Mouse (Mus musculus) embryonic facial prominence, embryonic 14.5 days (tissue): Measurements from ENCODE around the gene Btg2. TPM values are rescaled to one million over a fixed set of nuclear protein-coding genes. Genes with fewer than 3 reads are reported as not detected.

Experiments
- ATAC-seq: fragments of 200-750 bp; cut with Nextera tagmentation; 2 replicates; pipeline ENCODE4 v1.8.0; 2017; ENCODE audit warnings: low read depth, moderate number of reproducible peaks, moderate TSS enrichment
- DNase-seq: peaks from one replicate; pipeline ENCODE4 v3.0.0-alpha.2; 2015; ENCODE audit warnings: low spot score
- H3K27ac ChIP-seq: fragments of 300-500 bp; sonication (generic); replicated peaks from 2 replicates; pipeline ENCODE4 v1.5.1; 2014; ENCODE audit warnings: low read depth, mild to moderate bottlenecking, low read length, moderate library complexity
- H3K27me3 ChIP-seq: fragments of 300-500 bp; sonication (generic); replicated peaks from 2 replicates; pipeline ENCODE4 v1.6.1; 2014; ENCODE audit warnings: low read length; ENCODE audit not compliant: control insufficient read depth, insufficient read depth
- H3K36me3 ChIP-seq: fragments of 300-500 bp; sonication (generic); 2 replicates; pipeline ENCODE4 v1.6.1; 2014; ENCODE audit warnings: low read length, mixed read lengths; ENCODE audit not compliant: control insufficient read depth, insufficient read depth
- H3K4me1 ChIP-seq: fragments of 300-500 bp; sonication (generic); 2 replicates; pipeline ENCODE4 v1.6.1; 2014; ENCODE audit warnings: antibody characterized with exemption, low read length; ENCODE audit not compliant: control insufficient read depth, insufficient read depth
- H3K4me2 ChIP-seq: fragments of 300-500 bp; sonication (generic); 2 replicates; pipeline ENCODE4 v1.6.1; 2014; ENCODE audit warnings: low read depth, mild to moderate bottlenecking, low read length, moderate library complexity, mixed read lengths
- H3K4me3 ChIP-seq: fragments of 300-500 bp; sonication (generic); 2 replicates; pipeline ENCODE4 v1.5.1; 2014; ENCODE audit warnings: low read depth, mild to moderate bottlenecking, low read length
- H3K9ac ChIP-seq: fragments of 300-500 bp; sonication (generic); 2 replicates; pipeline ENCODE4 v1.6.1; 2014; ENCODE audit warnings: low read depth, mild to moderate bottlenecking, low read length, moderate library complexity, mixed read lengths
- H3K9me3 ChIP-seq: fragments of 300-500 bp; sonication (generic); 2 replicates; pipeline ENCODE4 v1.6.1; 2016; ENCODE audit warnings: low read length; ENCODE audit not compliant: control insufficient read depth
- WGBS: fragments of 180-500 bp; shearing (Covaris S2); extraction: QIAGEN DNeasy Blood & Tissue Kit; methylation state at CpG from one replicate; pipeline ENCODE4 v1.1.7; 2014; 5-methylcytosine and 5-hydroxymethylcytosine counted together
- polyA plus RNA-seq: library from polyadenylated mRNA; unstranded; fragments of >200 nt; fragmentation: Nextera tagmentation; extraction: Ambion mirVana; gene quantifications from 2 replicates; pipeline ENCODE4 v1.2.1, GENCODE M21; 2014

The Btg2 gene
- polyA plus RNA-seq, 1 experiment from 2014 or later: 41.3 TPM

DNA sequence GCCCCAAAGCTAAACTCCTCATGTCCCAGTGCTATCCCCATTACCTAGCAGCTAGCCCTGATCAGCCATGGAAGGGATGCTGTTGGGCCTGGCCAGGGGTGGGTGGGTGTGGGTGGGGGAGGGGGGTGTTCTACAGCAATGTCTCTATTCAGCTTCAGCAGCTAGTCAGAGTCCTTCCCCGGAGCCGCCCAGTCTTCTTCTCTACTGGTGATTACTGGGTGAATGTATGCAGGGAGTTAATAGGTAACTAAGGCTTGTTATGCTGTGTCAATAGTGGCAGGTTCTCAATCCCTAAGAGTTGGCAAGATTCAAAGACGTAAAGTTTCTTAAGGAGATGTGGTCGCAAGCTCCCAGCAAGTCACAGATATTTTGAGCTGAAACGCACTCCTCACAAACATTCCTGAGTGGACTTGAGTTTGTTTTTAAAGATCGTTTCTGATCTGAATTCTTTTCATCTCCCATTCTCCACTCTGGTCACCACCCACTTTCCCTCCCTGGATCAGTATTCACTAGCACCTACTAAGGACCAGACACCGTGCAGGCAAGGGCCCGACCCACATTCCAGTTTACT is 8.7 kb downstream of the Btg2 start:
- no peaks in the 10 kb centered on the region for H3K27me3 ChIP-seq
- no peak overlapping the region for H3K4me2 ChIP-seq
- H3K4me1 ChIP-seq: peaks cover 35% of the 10 kb centered on the region
- no peak overlapping the region for H3K4me3 ChIP-seq
- WGBS: 64% methylated on average over 8 of the region's 8 CpGs
- DNase-seq (no peak), ATAC-seq (no peak)
- H3K36me3 ChIP-seq: no peaks in the 10 kb centered on the region
- H3K9me3 ChIP-seq: no peaks in the 10 kb centered on the region
- no peak overlapping the region for H3K9ac ChIP-seq
- H3K27ac ChIP-seq: peak overlapping the region; percentile 19; the same call in 1 of the 2 replicates

- Histone ChIP-seq H3K9me3 (no peaks in the 10 kb centered on the region), H3K9ac (no peak overlapping the region), H3K4me1 (peaks cover 61% of the 10 kb centered on the region), H3K36me3 (no peaks in the 10 kb centered on the region), H3K4me2 (no peak overlapping the region), H3K27ac (peak overlapping the region; percentile 63; the same call in 1 of the 2 replicates), H3K27me3 (no peaks in the 10 kb centered on the region), H3K4me3 (no peak overlapping the region)
- ATAC-seq (peak; percentile 61), DNase-seq (peak; percentile 89)
- WGBS: 4% methylated on average over 7 of the region's 8 CpGs
These were observed 11.7 kb downstream of the Btg2 start for GRCm38 (mm10) chr1:134067143-134067619.

DNA sequence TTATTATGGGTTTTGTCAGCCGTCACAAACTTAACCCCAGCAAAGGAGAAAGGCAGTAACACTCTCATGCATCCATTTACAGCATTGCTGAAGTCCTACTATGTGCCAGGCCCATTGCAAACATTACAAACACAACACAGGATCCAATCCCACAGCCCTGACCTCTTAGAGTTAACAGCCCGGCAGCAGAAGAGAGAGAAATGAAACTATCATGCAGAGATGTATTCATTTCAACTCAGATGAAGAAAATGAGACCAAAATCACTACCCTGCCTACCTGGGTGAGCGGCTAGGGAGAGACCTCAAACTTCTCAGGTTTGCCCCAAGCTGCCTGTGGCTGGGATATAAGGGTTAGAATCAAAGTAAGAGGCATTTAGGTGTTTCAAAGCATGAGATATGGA is 12.4 kb downstream of the Btg2 start:
- Histone ChIP-seq H3K27me3 (no peaks in the 10 kb centered on the region), H3K27ac (peak overlapping the region; percentile 63; the same call in 1 of the 2 replicates), H3K36me3 (no peaks in the 10 kb centered on the region), H3K9ac (0 out of 2 replicates have a peak overlapping the region, but pooled peaks have one; percentile 5), H3K4me1 (peaks cover 65% of the 10 kb centered on the region), H3K4me2 (no peak overlapping the region), H3K9me3 (no peaks in the 10 kb centered on the region), H3K4me3 (no peak overlapping the region)
- no peak for DNase-seq
- WGBS: 41% methylated on average over 3 of the region's 3 CpGs
- no peak for ATAC-seq

GRCm38 (mm10) chr1:134065241-134065809 is 13.6 kb downstream of the Btg2 start:
- H3K9me3 ChIP-seq: no peaks in the 10 kb centered on the region
- WGBS: 51% methylated on average over 4 of the region's 4 CpGs
- no peak overlapping the region for H3K4me2 ChIP-seq
- no peak for ATAC-seq
- H3K27ac ChIP-seq: peak overlapping the region; percentile 7; the same call in 1 of the 2 replicates
- DNase-seq: no peak
- no peaks in the 10 kb centered on the region for H3K36me3 ChIP-seq
- H3K4me1 ChIP-seq: peaks cover 63% of the 10 kb centered on the region
- no peak overlapping the region for H3K9ac ChIP-seq
- no peak overlapping the region for H3K4me3 ChIP-seq
- no peaks in the 10 kb centered on the region for H3K27me3 ChIP-seq

GRCm38 (mm10) chr1:134064296-134064831 is 14.6 kb downstream of the Btg2 start:
- DNase-seq (no peak), ATAC-seq (no peak)
- Histone ChIP-seq H3K4me3 (no peak overlapping the region), H3K27me3 (no peaks in the 10 kb centered on the region), H3K4me1 (peaks cover 69% of the 10 kb centered on the region), H3K27ac (peak overlapping the region; percentile 98), H3K9me3 (no peaks in the 10 kb centered on the region), H3K36me3 (no peaks in the 10 kb centered on the region), H3K4me2 (peak overlapping the region; percentile 47; the same call in 1 of the 2 replicates), H3K9ac (no peak overlapping the region)
- 89% methylated on average over 2 of the region's 2 CpGs for WGBS

- Histone ChIP-seq H3K9me3 (no peaks in the 10 kb centered on the region), H3K27me3 (no peaks in the 10 kb centered on the region), H3K36me3 (no peaks in the 10 kb centered on the region), H3K4me3 (no peak overlapping the region), H3K27ac (peak overlapping the region; percentile 98), H3K4me2 (peak overlapping the region; percentile 47), H3K9ac (peak overlapping the region; percentile 34), H3K4me1 (peaks cover 69% of the 10 kb centered on the region)
- WGBS: 16% methylated on average over 9 of the region's 9 CpGs
- DNase-seq (no peak), ATAC-seq (no peak)
These were observed 15.2 kb downstream of the Btg2 start for GRCm38 (mm10) chr1:134063773-134064125.

GRCm38 (mm10) chr1:134063086-134063772 is 15.7 kb downstream of the Btg2 start:
- Histone ChIP-seq H3K9me3 (no peaks in the 10 kb centered on the region), H3K36me3 (no peaks in the 10 kb centered on the region), H3K4me3 (0 out of 2 replicates have a peak overlapping the region, but pooled peaks have one; percentile 0), H3K4me2 (peak overlapping the region; percentile 47), H3K27me3 (no peaks in the 10 kb centered on the region), H3K27ac (peak overlapping the region; percentile 98), H3K9ac (peak overlapping the region; percentile 34), H3K4me1 (peaks cover 69% of the 10 kb centered on the region)
- peak; percentile 90 for DNase-seq
- 6% methylated on average over 22 of the region's 33 CpGs for WGBS
- ATAC-seq: peak; percentile 45

DNA sequence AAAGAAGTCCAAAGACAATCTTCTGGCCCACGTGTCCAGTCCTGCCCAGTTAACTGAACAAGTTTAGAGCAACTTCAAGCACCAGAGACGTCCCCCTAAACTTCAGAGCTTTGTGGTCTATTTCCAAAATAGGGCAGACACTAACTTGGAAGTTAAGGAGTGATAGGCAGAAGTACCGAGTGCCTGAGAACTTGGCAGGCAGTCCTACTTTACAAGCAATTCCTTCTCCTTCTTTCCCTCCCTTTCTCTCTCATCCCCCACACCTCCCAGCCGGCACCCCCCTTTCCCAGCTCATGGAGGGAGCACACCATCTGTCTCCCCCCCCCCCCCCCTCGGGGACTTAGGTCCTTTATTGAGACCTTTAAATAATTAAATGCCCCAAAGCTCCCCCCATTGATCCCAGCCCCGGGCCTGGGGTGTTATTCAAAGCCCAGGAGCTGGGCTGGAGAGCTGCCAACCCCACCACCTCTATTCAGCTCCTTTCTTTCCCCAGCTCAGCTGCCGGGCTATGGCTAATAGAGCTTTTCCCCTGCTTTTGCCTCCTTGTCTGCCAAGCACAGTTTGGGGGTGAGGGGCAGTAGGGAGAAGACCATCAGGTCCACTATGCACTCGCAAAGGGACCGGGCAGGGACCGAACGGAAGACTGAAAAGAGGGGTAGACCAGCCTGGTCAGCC is 16.4 kb downstream of the Btg2 start:
- Histone ChIP-seq H3K4me1 (peaks cover 69% of the 10 kb centered on the region), H3K9ac (peak overlapping the region; percentile 34; the same call in 1 of the 2 replicates), H3K4me3 (0 out of 2 replicates have a peak overlapping the region, but pooled peaks have one; percentile 0), H3K27ac (peak overlapping the region; percentile 98), H3K36me3 (no peaks in the 10 kb centered on the region), H3K27me3 (no peaks in the 10 kb centered on the region), H3K4me2 (peak overlapping the region; percentile 47), H3K9me3 (no peaks in the 10 kb centered on the region)
- peak; percentile 88 for DNase-seq
- ATAC-seq: peak; percentile 9
- WGBS: 6% methylated on average over 11 of the region's 11 CpGs
